Mouse (Mus musculus): ENCODE measurements around the gene Pepd. TPM values are rescaled to one million over a fixed set of nuclear protein-coding genes. Genes with fewer than 3 reads are reported as not detected.

Gene Pepd
- polyA plus RNA-seq (2016; fragmentation: Nextera tagmentation; extraction: Ambion mirVana): 45.1 and 46.9 TPM in 2 replicates

- Histone ChIP-seq H3K9me3 (replicated peaks) (no peaks in the 10 kb centered on the region), H3K9ac (peak within 1 kb of the TSS; percentile 91), H3K27ac (ENCODE audit: poor library complexity, severe bottlenecking) (no peak within 1 kb of the TSS), H3K36me3 (no peaks in the 10 kb centered on the region), H3K4me1 (replicated peaks) (peaks cover 12% of the 10 kb centered on the region), H3K4me3 (peak within 1 kb of the TSS; percentile 99), H3K27me3 (replicated peaks) (peaks cover 5% of the 10 kb centered on the region; the same call in 1 of the 2 replicates), H3K4me2 (peak within 1 kb of the TSS; percentile 95)
- ATAC-seq (ENCODE audit: insufficient number of reproducible peaks, low FRiP score): peak; percentile 95
- WGBS: 7% methylated on average over 43 of the region's 44 CpGs
Observed at GRCm38 (mm10) chr7:34911919-34912897, at the start of gene Pepd. TSS of gene Pepd (plus strand) at chr7:34912379.

- no peak overlapping the region for H3K27ac ChIP-seq (ENCODE audit: poor library complexity, severe bottlenecking)
- peaks cover 9% of the 10 kb centered on the region; the same call in 1 of the 2 replicates for H3K27me3 ChIP-seq (replicated peaks)
- ATAC-seq (ENCODE audit: insufficient number of reproducible peaks, low FRiP score): no peak
- WGBS: 79% methylated on average over 6 of the region's 6 CpGs
- no peak overlapping the region for H3K4me2 ChIP-seq
- no peak overlapping the region for H3K4me3 ChIP-seq
- no peak overlapping the region for H3K9ac ChIP-seq
- no peaks in the 10 kb centered on the region for H3K36me3 ChIP-seq
- H3K4me1 ChIP-seq (replicated peaks): no peaks in the 10 kb centered on the region
- no peaks in the 10 kb centered on the region for H3K9me3 ChIP-seq (replicated peaks)
Observed at GRCm38 (mm10) chr7:34867289-34867688, 44.9 kb upstream of the Pepd start.

DNA sequence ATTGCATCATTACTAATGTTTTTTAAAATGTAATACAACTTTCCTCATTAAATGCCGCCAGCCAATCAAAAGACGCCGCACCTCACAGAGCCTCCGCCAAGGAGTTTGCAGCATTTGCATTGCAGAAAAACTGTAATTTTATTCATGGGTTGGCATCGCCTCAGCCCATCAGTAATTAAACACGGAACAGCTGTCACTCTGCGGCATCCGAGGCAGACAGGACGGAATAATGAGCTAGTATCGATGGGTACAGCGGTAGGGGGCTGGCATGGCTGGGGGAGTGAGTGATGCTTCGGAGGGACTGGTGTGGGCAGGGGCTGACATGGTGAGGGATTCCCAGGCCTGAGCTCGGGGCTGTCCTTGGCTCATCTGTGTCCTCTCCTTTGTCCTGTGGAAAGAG is 42.5 kb upstream of the Pepd start:
- Histone ChIP-seq H3K27ac (ENCODE audit: poor library complexity, severe bottlenecking) (no peak overlapping the region), H3K9me3 (replicated peaks) (no peaks in the 10 kb centered on the region), H3K4me1 (replicated peaks) (no peaks in the 10 kb centered on the region), H3K36me3 (no peaks in the 10 kb centered on the region), H3K4me2 (no peak overlapping the region), H3K4me3 (no peak overlapping the region), H3K9ac (no peak overlapping the region), H3K27me3 (replicated peaks) (peaks cover 9% of the 10 kb centered on the region; the same call in 1 of the 2 replicates)
- 77% methylated on average over 13 of the region's 13 CpGs for WGBS
- ATAC-seq (ENCODE audit: insufficient number of reproducible peaks, low FRiP score): no peak

GRCm38 (mm10) chr7:34876787-34877186 is 35.4 kb upstream of the Pepd start:
- Histone ChIP-seq H3K9me3 (replicated peaks) (no peaks in the 10 kb centered on the region), H3K27ac (ENCODE audit: poor library complexity, severe bottlenecking) (no peak overlapping the region), H3K27me3 (replicated peaks) (no peaks in the 10 kb centered on the region), H3K4me1 (replicated peaks) (no peaks in the 10 kb centered on the region), H3K4me3 (no peak overlapping the region), H3K36me3 (no peaks in the 10 kb centered on the region), H3K9ac (no peak overlapping the region), H3K4me2 (no peak overlapping the region)
- no peak for ATAC-seq (ENCODE audit: insufficient number of reproducible peaks, low FRiP score)
- WGBS: 66% methylated on average over 7 of the region's 7 CpGs

- 62% methylated on average over 7 of the region's 7 CpGs for WGBS
- no peak overlapping the region for H3K4me3 ChIP-seq
- H3K9me3 ChIP-seq (replicated peaks): no peaks in the 10 kb centered on the region
- H3K4me1 ChIP-seq (replicated peaks): no peaks in the 10 kb centered on the region
- H3K36me3 ChIP-seq: no peaks in the 10 kb centered on the region
- no peak overlapping the region for H3K4me2 ChIP-seq
- H3K27ac ChIP-seq (ENCODE audit: poor library complexity, severe bottlenecking): no peak overlapping the region
- H3K27me3 ChIP-seq (replicated peaks): no peaks in the 10 kb centered on the region
- no peak for ATAC-seq (ENCODE audit: insufficient number of reproducible peaks, low FRiP score)
- no peak overlapping the region for H3K9ac ChIP-seq
Observed at GRCm38 (mm10) chr7:34877820-34878219, 34.4 kb upstream of the Pepd start.

GRCm38 (mm10) chr7:34888441-34888840 is 23.7 kb upstream of the Pepd start:
- H3K36me3 ChIP-seq: no peaks in the 10 kb centered on the region

GRCm38 (mm10) chr7:34888891-34889290 is 23.3 kb upstream of the Pepd start:
- Histone ChIP-seq H3K9ac (no peak overlapping the region), H3K4me2 (no peak overlapping the region), H3K27me3 (replicated peaks) (no peaks in the 10 kb centered on the region), H3K4me3 (no peak overlapping the region), H3K9me3 (replicated peaks) (no peaks in the 10 kb centered on the region; the same call in 1 of the 2 replicates), H3K36me3 (no peaks in the 10 kb centered on the region), H3K4me1 (replicated peaks) (no peaks in the 10 kb centered on the region), H3K27ac (ENCODE audit: poor library complexity, severe bottlenecking) (no peak overlapping the region)
- WGBS: 79% methylated on average over 12 of the region's 12 CpGs
- ATAC-seq (ENCODE audit: insufficient number of reproducible peaks, low FRiP score): no peak

More at GRCm38 (mm10) chr7:34888441-34888840, 23.7 kb upstream of the Pepd start:
- Histone ChIP-seq H3K4me1 (replicated peaks) (no peaks in the 10 kb centered on the region), H3K9ac (no peak overlapping the region), H3K4me2 (no peak overlapping the region), H3K9me3 (replicated peaks) (no peaks in the 10 kb centered on the region; the same call in 1 of the 2 replicates), H3K27ac (ENCODE audit: poor library complexity, severe bottlenecking) (no peak overlapping the region), H3K27me3 (replicated peaks) (no peaks in the 10 kb centered on the region), H3K4me3 (no peak overlapping the region)
- no peak for ATAC-seq (ENCODE audit: insufficient number of reproducible peaks, low FRiP score)
- 61% methylated on average over 6 of the region's 6 CpGs for WGBS

GRCm38 (mm10) chr7:34892845-34893244 is 19.3 kb upstream of the Pepd start:
- no peaks in the 10 kb centered on the region for H3K27me3 ChIP-seq (replicated peaks)
- H3K9me3 ChIP-seq (replicated peaks): peaks cover 3% of the 10 kb centered on the region; the same call in 1 of the 2 replicates
- H3K4me1 ChIP-seq (replicated peaks): 0 out of 2 replicates have a peak, but pooled peaks cover 11% of the 10 kb centered on the region
- no peaks in the 10 kb centered on the region for H3K36me3 ChIP-seq
- H3K4me3 ChIP-seq: no peak overlapping the region
- H3K4me2 ChIP-seq: no peak overlapping the region
- H3K27ac ChIP-seq (ENCODE audit: poor library complexity, severe bottlenecking): no peak overlapping the region
- no peak for ATAC-seq (ENCODE audit: insufficient number of reproducible peaks, low FRiP score)
- 93% methylated on average over 1 of the region's 1 CpGs for WGBS
- H3K9ac ChIP-seq: no peak overlapping the region

DNA sequence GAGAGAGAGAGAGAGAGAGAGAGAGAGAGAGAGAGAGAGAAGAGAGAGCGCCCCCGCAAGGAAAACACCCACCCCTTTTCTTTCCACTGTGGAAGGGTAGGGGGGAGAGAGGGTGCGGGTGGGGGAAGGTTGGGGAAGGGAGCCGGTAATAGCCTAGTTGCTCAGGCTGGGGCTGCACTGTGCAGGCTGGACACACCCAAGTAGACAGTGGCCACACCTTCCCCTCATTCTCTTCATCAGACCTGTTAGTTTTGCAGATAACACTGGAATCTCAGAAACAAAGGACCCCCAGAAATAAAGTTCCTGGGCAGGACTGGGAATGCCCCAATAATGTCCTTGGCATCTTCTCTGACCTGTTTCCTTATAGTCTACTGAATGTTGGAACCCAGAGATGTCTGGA is 15.7 kb upstream of the Pepd start:
- 58% methylated on average over 3 of the region's 4 CpGs for WGBS
- H3K9ac ChIP-seq: no peak overlapping the region
- no peaks in the 10 kb centered on the region for H3K36me3 ChIP-seq

DNA sequence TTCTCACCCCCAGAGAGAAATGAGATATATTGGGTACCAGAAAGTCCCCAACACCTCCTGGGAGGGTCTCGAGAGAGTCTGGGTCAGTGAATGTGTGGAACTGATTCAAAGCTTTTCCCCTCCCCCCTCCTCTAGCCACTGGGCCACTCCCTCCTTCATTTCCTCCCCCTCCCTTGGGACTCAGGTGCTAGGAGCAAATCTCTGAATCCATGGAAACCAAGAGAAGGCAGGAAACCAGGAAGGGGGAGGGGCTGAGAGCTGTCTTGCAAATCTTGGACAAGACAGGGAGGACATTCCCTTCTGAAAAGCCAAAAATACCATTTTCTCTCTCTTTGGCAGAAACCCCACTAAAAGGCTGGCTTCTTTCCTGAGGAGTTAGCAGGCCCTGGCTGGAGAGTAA is 15.1 kb upstream of the Pepd start:
- Histone ChIP-seq H3K27ac (ENCODE audit: poor library complexity, severe bottlenecking) (no peak overlapping the region), H3K27me3 (replicated peaks) (no peaks in the 10 kb centered on the region), H3K4me2 (no peak overlapping the region), H3K36me3 (no peaks in the 10 kb centered on the region), H3K9ac (no peak overlapping the region), H3K4me3 (no peak overlapping the region), H3K9me3 (replicated peaks) (peaks cover 3% of the 10 kb centered on the region; the same call in 1 of the 2 replicates), H3K4me1 (replicated peaks) (0 out of 2 replicates have a peak, but pooled peaks cover 11% of the 10 kb centered on the region)
- ATAC-seq (ENCODE audit: insufficient number of reproducible peaks, low FRiP score): no peak
- 0% methylated on average over 1 of the region's 1 CpGs for WGBS

More for the DNA sequence above, 15.7 kb upstream of the Pepd start:
- no peak overlapping the region for H3K4me3 ChIP-seq
- peaks cover 3% of the 10 kb centered on the region; the same call in 1 of the 2 replicates for H3K9me3 ChIP-seq (replicated peaks)
- 0 out of 2 replicates have a peak, but pooled peaks cover 11% of the 10 kb centered on the region for H3K4me1 ChIP-seq (replicated peaks)
- no peak overlapping the region for H3K27ac ChIP-seq (ENCODE audit: poor library complexity, severe bottlenecking)
- H3K4me2 ChIP-seq: no peak overlapping the region
- ATAC-seq (ENCODE audit: insufficient number of reproducible peaks, low FRiP score): no peak
- no peaks in the 10 kb centered on the region for H3K27me3 ChIP-seq (replicated peaks)
